In genomic region chr10:78138812-78139523, GRCm38 (mm10) we compare ENCODE assay signal across 7 mouse cellular contexts. TPM values are rescaled to one million over a fixed set of nuclear protein-coding genes. Genes with fewer than 3 reads are reported as not detected.
DNase-seq lines count a peak whose midpoint lies in the region; ATAC-seq and TF ChIP-seq lines count a peak whose summit lies in the region.

No protein-coding gene starts in this region.

- WGBS in heart, embryonic 14.5 days, result 51% methylated on average over 14 of the region's 14 CpGs
- WGBS in limb, embryonic 10.5 days, result 67% methylated on average over 14 of the region's 14 CpGs

- H3K9ac ChIP-seq in heart, embryonic 14.5 days (ENCODE audit: low read length), result no peak overlapping the region

- no peaks in the 10 kb centered on the region for H3K27me3 ChIP-seq in testis, adult 2 months (ENCODE audit: control insufficient read depth, insufficient read depth, low read length)
- no peaks in the 10 kb centered on the region for H3K27me3 ChIP-seq in heart, embryonic 14.5 days (ENCODE audit: control insufficient read depth, insufficient read depth, low read length)
- no peaks in the 10 kb centered on the region for H3K27me3 ChIP-seq in limb, embryonic 10.5 days (ENCODE audit: low read depth, poor library complexity, severe bottlenecking)

- H3K4me1 ChIP-seq in testis, adult 2 months (ENCODE audit: control insufficient read depth, insufficient read depth, low read length), result peaks cover 18% of the 10 kb centered on the region
- peaks cover 10 to 17% of the 10 kb centered on the region in 2 experiments for H3K4me1 ChIP-seq in heart, embryonic 14.5 days (ENCODE audit: control insufficient read depth in 2 of 2, insufficient read depth in 2 of 2, low read length in 2 of 2)
- peaks cover 33% of the 10 kb centered on the region for H3K4me1 ChIP-seq in limb, embryonic 10.5 days

- no peak overlapping the region for H3K4me2 ChIP-seq in heart, embryonic 14.5 days (ENCODE audit: low read length)

- intact Hi-C loops in left cerebral cortex, adult 2 months (cut with DNase I), result no loop called here

- no peak overlapping the region for H3K4me3 ChIP-seq in testis, adult 2 months (ENCODE audit: control insufficient read depth, low read depth, low read length)
- no peak overlapping the region for H3K4me3 ChIP-seq in heart, embryonic 14.5 days (ENCODE audit: control insufficient read depth in 1 of 2, insufficient read depth in 1 of 2, low read depth in 1 of 2, low read length in 2 of 2)
- no peak overlapping the region for H3K4me3 ChIP-seq in limb, embryonic 10.5 days
- no peak overlapping the region for H3K4me3 ChIP-seq in left cerebral cortex, adult 2 months

- no peak for ATAC-seq in heart, embryonic 14.5 days (ENCODE audit: insufficient number of reproducible peaks, insufficient read depth, low FRiP score, low read depth)

- DNase-seq in testis, postnatal 14 days (ENCODE audit: low spot score), result no peak
- DNase-seq in limb, embryonic 10.5 days (ENCODE audit: low spot score), result no peak
- DNase-seq in urinary bladder, postnatal 36 days (ENCODE audit: low spot score in 2 of 2), result peak; percentile 47 to 48
- DNase-seq in left cerebral cortex, adult 2 months (ENCODE audit: extremely low spot score in 1 of 2, low spot score in 2 of 2), result no peak
- DNase-seq in left cerebral cortex, adult 11 months (ENCODE audit: low spot score), result no peak

- H3K36me3 ChIP-seq in testis, adult 2 months (ENCODE audit: control insufficient read depth, insufficient read depth, low read length), result no peaks in the 10 kb centered on the region
- no peaks in the 10 kb centered on the region for H3K36me3 ChIP-seq in heart, embryonic 14.5 days (ENCODE audit: control insufficient read depth, insufficient read depth, low read length)
- H3K36me3 ChIP-seq in limb, embryonic 10.5 days, result no peaks in the 10 kb centered on the region

- H3K27ac ChIP-seq in testis, adult 2 months (ENCODE audit: control insufficient read depth, insufficient read depth, low read depth, low read length), result peak overlapping the region; percentile 62
- peak overlapping the region; percentile 24 to 68; a peak in 2 of 4 replicates for H3K27ac ChIP-seq in heart, embryonic 14.5 days (replicated peaks in 1 of 2; ENCODE audit: control insufficient read depth in 1 of 2, insufficient read depth in 1 of 2, low read depth in 2 of 2, low read length in 2 of 2)
- H3K27ac ChIP-seq in limb, embryonic 10.5 days, result peak overlapping the region; percentile 23; the same call in 1 of the 2 replicates
- H3K27ac ChIP-seq in left cerebral cortex, adult 2 months, result no peak overlapping the region

- TF ChIP-seq POLR2A in testis, adult 2 months (IDR thresholded peaks at IDR 0.05; ENCODE audit: control insufficient read depth, low read depth, low read length), result no peak

- H3K9me3 ChIP-seq in heart, embryonic 14.5 days (ENCODE audit: control insufficient read depth, low read length), result no peaks in the 10 kb centered on the region
- H3K9me3 ChIP-seq in limb, embryonic 10.5 days (replicated peaks), result no peaks in the 10 kb centered on the region

- no peak for TF ChIP-seq CTCF in testis, adult 2 months (IDR thresholded peaks at IDR 0.05; ENCODE audit: control insufficient read depth, insufficient read depth, insufficient replicate concordance, low read depth, low read length)
- TF ChIP-seq CTCF in left cerebral cortex, adult 2 months (IDR thresholded peaks at IDR 0.05), result no peak

RNA-seq across cellular contexts. Expression of gene D10Jhu81e, which starts 30.6 kb away (rescaled TPM):
- 23.2 and 26.1 TPM in 2 replicates for polyA plus RNA-seq in testis, adult 2 months (2012; rRNA removed)
- 24.2 and 36.2 TPM in 2 replicates for polyA plus RNA-seq in heart, embryonic 14.5 days (2014; fragmentation: Nextera tagmentation; extraction: Ambion mirVana)
- polyA plus RNA-seq in limb, embryonic 10.5 days (2016; fragmentation: Nextera tagmentation; extraction: Ambion mirVana), result 19.9 and 20.3 TPM in 2 replicates
- total RNA-seq in left cerebral cortex, adult 2 months (2021), result 100 to 1,000 TPM; 104 TPM

RNA-seq across cellular contexts. Expression of gene Pwp2, which starts 46.0 kb away (rescaled TPM):
- 5.8 and 6.4 TPM in 2 replicates for polyA plus RNA-seq in testis, adult 2 months (2012; rRNA removed)
- 8.4 and 8.6 TPM in 2 replicates for polyA plus RNA-seq in heart, embryonic 14.5 days (2014; fragmentation: Nextera tagmentation; extraction: Ambion mirVana)
- polyA plus RNA-seq in limb, embryonic 10.5 days (2016; fragmentation: Nextera tagmentation; extraction: Ambion mirVana), result 35.0 and 38.6 TPM in 2 replicates
- total RNA-seq in left cerebral cortex, adult 2 months (2021), result 10 to 100 TPM; 19.6 to 19.7 TPM

Comparison
In these comparisons a context has a peak if more than half of its experiments do, and no peak if none do; other contexts are left out.
1. DNase-seq: peak in urinary bladder, postnatal 36 days (2 of 2); none in testis, postnatal 14 days (single experiment), limb, embryonic 10.5 days (single experiment), left cerebral cortex, adult 2 months (0 of 2) and left cerebral cortex, adult 11 months (single experiment).